Mouse (Mus musculus): Measurements from ENCODE around the gene Slc6a14.

- TF ChIP-seq GATA1 (IDR thresholded peaks at IDR 0.05; ENCODE audit: low read length): no peak
- no peak for TF ChIP-seq TAL1 (IDR thresholded peaks at IDR 0.05; ENCODE audit: low read length)
Observed at GRCm38 (mm10) chrX:21670896-21671295, 43.8 kb upstream of the Slc6a14 start.
